8 mouse cellular contexts compared by ENCODE assay signal in the genomic region with DNA sequence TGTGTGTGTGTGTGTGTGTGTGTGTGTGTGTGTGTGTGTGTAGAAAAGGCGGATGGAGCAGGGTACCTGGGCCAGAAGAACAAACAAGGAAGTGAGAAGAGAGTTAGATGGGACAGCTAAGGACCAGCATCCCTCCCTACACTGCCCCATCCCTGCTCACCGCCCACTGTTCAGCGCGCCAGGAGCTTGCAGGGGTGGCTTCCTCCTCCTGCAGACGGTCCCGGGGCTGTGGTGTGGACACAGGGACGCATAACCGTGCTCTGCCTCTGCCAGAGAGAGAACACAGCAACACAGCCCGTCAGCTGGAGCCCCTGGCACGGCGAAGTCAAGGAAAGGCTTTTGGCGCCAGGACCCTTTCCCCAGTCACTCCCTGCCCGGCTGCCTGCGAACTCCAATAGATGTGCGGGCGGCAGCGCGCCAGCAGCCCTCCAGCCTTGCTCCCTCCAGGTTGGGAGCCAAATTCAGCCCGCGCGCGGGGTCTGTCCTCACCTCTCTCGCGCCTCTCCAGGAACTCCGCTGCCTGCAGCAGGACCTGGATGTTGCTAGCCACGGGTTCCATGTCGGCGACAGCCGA. TPM values are rescaled to one million over a fixed set of nuclear protein-coding genes. Genes with fewer than 3 reads are reported as not detected.
A peak's percentile ranks its signal among the peaks of the same experiment; 100 is the strongest.
DNase-seq lines count a peak whose midpoint lies in the region; ATAC-seq and TF ChIP-seq lines count a peak whose summit lies in the region.

No protein-coding gene starts in this region.

- peak; percentile 37 for DNase-seq in kidney, postnatal 0 days (ENCODE audit: low spot score)
- DNase-seq in kidney, postnatal 36 days, result no peak
- DNase-seq in NIH3T3 (ENCODE audit: low read depth), result peak; percentile 64
- DNase-seq in kidney, adult 11 months, result no peak

- peak overlapping the region; percentile 3; the same call in 1 of the 2 replicates for H3K27ac ChIP-seq in kidney, postnatal 0 days
- H3K27ac ChIP-seq in embryonic facial prominence, embryonic 13.5 days, result peak overlapping the region; percentile 91
- peak overlapping the region; percentile 82 for H3K27ac ChIP-seq in hindbrain, embryonic 15.5 days (replicated peaks)

- peaks cover 10% of the 10 kb centered on the region for H3K4me1 ChIP-seq in kidney, postnatal 0 days (replicated peaks; ENCODE audit: insufficient read depth, low read length)
- H3K4me1 ChIP-seq in embryonic facial prominence, embryonic 13.5 days, result peaks cover 35% of the 10 kb centered on the region
- peaks cover 30% of the 10 kb centered on the region for H3K4me1 ChIP-seq in hindbrain, embryonic 15.5 days (replicated peaks)

- H3K36me3 ChIP-seq in kidney, postnatal 0 days (ENCODE audit: insufficient read depth, low read length), result peaks cover 15% of the 10 kb centered on the region
- H3K36me3 ChIP-seq in embryonic facial prominence, embryonic 13.5 days, result peaks cover 22% of the 10 kb centered on the region
- peaks cover 10% of the 10 kb centered on the region for H3K36me3 ChIP-seq in hindbrain, embryonic 15.5 days

- peak overlapping the region; percentile 50 for H3K4me3 ChIP-seq in kidney, postnatal 0 days (replicated peaks; ENCODE audit: low read depth, low read length)
- H3K4me3 ChIP-seq in embryonic facial prominence, embryonic 13.5 days, result peak overlapping the region; percentile 69
- peak overlapping the region; percentile 80 for H3K4me3 ChIP-seq in hindbrain, embryonic 15.5 days

- H3K9ac ChIP-seq in kidney, postnatal 0 days (ENCODE audit: low read depth, low read length), result peak overlapping the region; percentile 54
- H3K9ac ChIP-seq in embryonic facial prominence, embryonic 13.5 days, result peak overlapping the region; percentile 81
- H3K9ac ChIP-seq in hindbrain, embryonic 15.5 days, result peak overlapping the region; percentile 59

- H3K4me2 ChIP-seq in kidney, postnatal 0 days (ENCODE audit: low read length), result peak overlapping the region; percentile 68
- peak overlapping the region; percentile 90 for H3K4me2 ChIP-seq in embryonic facial prominence, embryonic 13.5 days
- peak overlapping the region; percentile 81 for H3K4me2 ChIP-seq in hindbrain, embryonic 15.5 days

- no peak for TF ChIP-seq CTCF in kidney, postnatal 0 days (IDR thresholded peaks at IDR 0.05; ENCODE audit: low read depth)

- WGBS in kidney, postnatal 0 days, result 0% methylated on average over 26 of the region's 29 CpGs
- under 1% methylated on average over 28 of the region's 29 CpGs for WGBS in embryonic facial prominence, embryonic 13.5 days
- WGBS in hindbrain, embryonic 15.5 days, result 1% methylated on average over 28 of the region's 29 CpGs

- H3K27me3 ChIP-seq in kidney, postnatal 0 days (ENCODE audit: insufficient read depth, low read length), result no peaks in the 10 kb centered on the region
- no peaks in the 10 kb centered on the region for H3K27me3 ChIP-seq in embryonic facial prominence, embryonic 13.5 days
- no peaks in the 10 kb centered on the region for H3K27me3 ChIP-seq in hindbrain, embryonic 15.5 days

- no peaks in the 10 kb centered on the region for H3K9me3 ChIP-seq in kidney, postnatal 0 days (replicated peaks; ENCODE audit: low read length)
- no peaks in the 10 kb centered on the region for H3K9me3 ChIP-seq in embryonic facial prominence, embryonic 13.5 days
- H3K9me3 ChIP-seq in hindbrain, embryonic 15.5 days, result no peaks in the 10 kb centered on the region

- peak; percentile 8 for ATAC-seq in kidney, postnatal 0 days (replicated peaks; ENCODE audit: low FRiP score, low read depth)
- ATAC-seq in embryonic facial prominence, embryonic 13.5 days (ENCODE audit: insufficient number of reproducible peaks, insufficient read depth, low FRiP score, low TSS enrichment, low read depth), result peak; percentile 35; the same call in 1 of the 2 replicates
- peak; percentile 0; the same call in 1 of the 2 replicates for ATAC-seq in hindbrain, embryonic 15.5 days (ENCODE audit: low FRiP score, low read depth)
- peak; percentile 24 for ATAC-seq in megakaryocyte-erythroid progenitor cell, adult 5-6 weeks (replicated peaks; ENCODE audit: low FRiP score, low TSS enrichment, poor library complexity, severe bottlenecking)
- no peak for ATAC-seq in monocyte, adult 5-6 weeks (replicated peaks; ENCODE audit: insufficient number of reproducible peaks, low FRiP score, low TSS enrichment, poor library complexity, severe bottlenecking)

RNA-seq across cellular contexts. Expression of gene Mxd3, which starts 0.4 kb away (rescaled TPM):
- polyA plus RNA-seq in kidney, postnatal 0 days (2015; fragmentation: Nextera tagmentation; extraction: Ambion mirVana), result 14.9 and 15.1 TPM in 2 replicates
- polyA plus RNA-seq in embryonic facial prominence, embryonic 13.5 days (2015; fragmentation: Nextera tagmentation; extraction: Ambion mirVana), result 41.4 and 51.0 TPM in 2 replicates
- 11.3 and 14.4 TPM in 2 replicates for polyA plus RNA-seq in hindbrain, embryonic 15.5 days (2015; fragmentation: Nextera tagmentation; extraction: Ambion mirVana)
- total RNA-seq in megakaryocyte-erythroid progenitor cell, adult 5-6 weeks (2014; fragmentation: Nextera tagmentation), result 9.9 TPM in 1 of 2 replicates, not detected in the other
- total RNA-seq in megakaryocyte-erythroid progenitor cell, adult 5-6 weeks (2017), result 3.6 and 5.0 TPM in 2 replicates
- total RNA-seq in monocyte, adult 5-6 weeks (2017), result 1.3 to 2.0 TPM (median 1.4 TPM) in 3 replicates

RNA-seq across cellular contexts. Expression of gene Rab24, which starts 7.5 kb away (rescaled TPM):
- polyA plus RNA-seq in kidney, postnatal 0 days (2015; fragmentation: Nextera tagmentation; extraction: Ambion mirVana), result 84.8 and 93.1 TPM in 2 replicates
- 104 and 112 TPM in 2 replicates for polyA plus RNA-seq in embryonic facial prominence, embryonic 13.5 days (2015; fragmentation: Nextera tagmentation; extraction: Ambion mirVana)
- polyA plus RNA-seq in hindbrain, embryonic 15.5 days (2015; fragmentation: Nextera tagmentation; extraction: Ambion mirVana), result 103 and 108 TPM in 2 replicates
- total RNA-seq in megakaryocyte-erythroid progenitor cell, adult 5-6 weeks (2014; fragmentation: Nextera tagmentation), result 88.0 and 120 TPM in 2 replicates
- total RNA-seq in megakaryocyte-erythroid progenitor cell, adult 5-6 weeks (2017), result 13.0 and 30.0 TPM in 2 replicates
- total RNA-seq in monocyte, adult 5-6 weeks (2017), result 23.6 to 34.8 TPM (median 29.4 TPM) in 3 replicates

RNA-seq across cellular contexts. Expression of gene Prelid1, which starts 8.9 kb away (rescaled TPM):
- 398 and 435 TPM in 2 replicates for polyA plus RNA-seq in kidney, postnatal 0 days (2015; fragmentation: Nextera tagmentation; extraction: Ambion mirVana)
- 369 and 402 TPM in 2 replicates for polyA plus RNA-seq in embryonic facial prominence, embryonic 13.5 days (2015; fragmentation: Nextera tagmentation; extraction: Ambion mirVana)
- polyA plus RNA-seq in hindbrain, embryonic 15.5 days (2015; fragmentation: Nextera tagmentation; extraction: Ambion mirVana), result 338 and 343 TPM in 2 replicates
- total RNA-seq in megakaryocyte-erythroid progenitor cell, adult 5-6 weeks (2014; fragmentation: Nextera tagmentation), result 173 and 220 TPM in 2 replicates
- 71.2 and 80.5 TPM in 2 replicates for total RNA-seq in megakaryocyte-erythroid progenitor cell, adult 5-6 weeks (2017)
- total RNA-seq in monocyte, adult 5-6 weeks (2017), result 47.7 to 91.3 TPM (median 68.5 TPM) in 3 replicates

RNA-seq across cellular contexts. Expression of gene Lman2, which starts 33.4 kb away (rescaled TPM):
- polyA plus RNA-seq in kidney, postnatal 0 days (2015; fragmentation: Nextera tagmentation; extraction: Ambion mirVana), result 93.7 and 103 TPM in 2 replicates
- polyA plus RNA-seq in embryonic facial prominence, embryonic 13.5 days (2015; fragmentation: Nextera tagmentation; extraction: Ambion mirVana), result 89.3 and 93.1 TPM in 2 replicates
- polyA plus RNA-seq in hindbrain, embryonic 15.5 days (2015; fragmentation: Nextera tagmentation; extraction: Ambion mirVana), result 49.5 and 50.1 TPM in 2 replicates
- 110 and 122 TPM in 2 replicates for total RNA-seq in megakaryocyte-erythroid progenitor cell, adult 5-6 weeks (2014; fragmentation: Nextera tagmentation)
- total RNA-seq in megakaryocyte-erythroid progenitor cell, adult 5-6 weeks (2017), result 75.6 and 91.9 TPM in 2 replicates
- total RNA-seq in monocyte, adult 5-6 weeks (2017), result 85.3 to 97.5 TPM (median 91.3 TPM) in 3 replicates

RNA-seq across cellular contexts. Expression of gene Rgs14, which starts 40.3 kb away (rescaled TPM):
- 1.6 and 1.7 TPM in 2 replicates for polyA plus RNA-seq in kidney, postnatal 0 days (2015; fragmentation: Nextera tagmentation; extraction: Ambion mirVana)
- 1.4 TPM in 2 replicates for polyA plus RNA-seq in embryonic facial prominence, embryonic 13.5 days (2015; fragmentation: Nextera tagmentation; extraction: Ambion mirVana)
- 0.29 and 0.41 TPM in 2 replicates for polyA plus RNA-seq in hindbrain, embryonic 15.5 days (2015; fragmentation: Nextera tagmentation; extraction: Ambion mirVana)
- 6.9 and 11.9 TPM in 2 replicates for total RNA-seq in megakaryocyte-erythroid progenitor cell, adult 5-6 weeks (2014; fragmentation: Nextera tagmentation)
- total RNA-seq in megakaryocyte-erythroid progenitor cell, adult 5-6 weeks (2017), result 1.8 and 3.2 TPM in 2 replicates
- total RNA-seq in monocyte, adult 5-6 weeks (2017), result 21.8 to 43.9 TPM (median 40.8 TPM) in 3 replicates

Comparison
In these comparisons a context has a peak if more than half of its experiments do, and no peak if none do; other contexts are left out.
1. DNase-seq: peak in kidney, postnatal 0 days (single experiment) and NIH3T3 (single experiment); none in kidney, postnatal 36 days (0 of 2) and kidney, adult 11 months (single experiment).
2. H3K27ac ChIP-seq: peak in every context shown above with its lines; median percentile 91 in embryonic facial prominence, embryonic 13.5 days; 82 in hindbrain, embryonic 15.5 days; 3 in kidney, postnatal 0 days.
3. Peak in every context shown above with its lines, with median percentiles within 50 percentile points of each other: H3K4me2 ChIP-seq, H3K4me3 ChIP-seq and H3K9ac ChIP-seq.